Mouse (Mus musculus) stomach, embryonic 14.5 days (tissue): ENCODE data around the gene Fstl3. TPM values are rescaled to one million over a fixed set of nuclear protein-coding genes. Genes with fewer than 3 reads are reported as not detected.

Source experiments
- ATAC-seq: fragments of 200-750 bp; cut with Nextera tagmentation; 2 replicates; pipeline ENCODE4 v1.8.0; 2017; ENCODE audit warnings: low read depth, moderate TSS enrichment; ENCODE audit not compliant: insufficient number of reproducible peaks, insufficient read depth, low FRiP score
- H3K27ac ChIP-seq: fragments of 300-500 bp; sonication (generic); 2 replicates; pipeline ENCODE4 v1.5.1; 2014; ENCODE audit warnings: mild to moderate bottlenecking, low read length, moderate library complexity, mixed read lengths
- H3K27me3 ChIP-seq: fragments of 300-500 bp; sonication (generic); 2 replicates; pipeline ENCODE4 v1.6.1; 2014; ENCODE audit warnings: low read length, control low read depth, mixed read lengths; ENCODE audit not compliant: control insufficient read depth, insufficient read depth
- H3K36me3 ChIP-seq: fragments of 300-500 bp; sonication (generic); 2 replicates; pipeline ENCODE4 v1.6.1; 2014; ENCODE audit warnings: mild to moderate bottlenecking, control low read depth, low read length, moderate library complexity, mixed read lengths; ENCODE audit not compliant: control insufficient read depth, insufficient read depth
- H3K4me1 ChIP-seq: fragments of 300-500 bp; sonication (generic); 2 replicates; pipeline ENCODE4 v1.6.1; 2014; ENCODE audit warnings: low read length, control low read depth, mixed read lengths; ENCODE audit not compliant: control insufficient read depth, insufficient read depth
- H3K4me2 ChIP-seq: fragments of 300-500 bp; sonication (generic); replicated peaks from 2 replicates; pipeline ENCODE4 v1.6.1; 2014; ENCODE audit warnings: low read depth, low read length, control low read depth
- H3K4me3 ChIP-seq: fragments of 300-500 bp; sonication (generic); 2 replicates; pipeline ENCODE4 v1.5.1; 2014; ENCODE audit warnings: low read depth, low read length, control low read depth
- H3K9ac ChIP-seq: fragments of 300-500 bp; sonication (generic); replicated peaks from 2 replicates; pipeline ENCODE4 v1.6.1; 2014; ENCODE audit warnings: low read depth, mild to moderate bottlenecking, control low read depth, low read length, moderate library complexity, mixed read lengths
- H3K9me3 ChIP-seq: fragments of 300-500 bp; sonication (generic); 2 replicates; pipeline ENCODE4 v1.6.1; 2016; ENCODE audit warnings: low read depth, low read length, control low read depth; ENCODE audit not compliant: control insufficient read depth
- WGBS: fragments of 180-500 bp; shearing (Covaris S2); extraction: QIAGEN DNeasy Blood & Tissue Kit; methylation state at CpG from one replicate; pipeline ENCODE4 v1.1.7; 2014; 5-methylcytosine and 5-hydroxymethylcytosine counted together
- polyA plus RNA-seq: library from polyadenylated mRNA; unstranded; fragments of >200 nt; fragmentation: Nextera tagmentation; extraction: Ambion mirVana; gene quantifications from 2 replicates; pipeline ENCODE4 v1.2.1, GENCODE M21; 2014

The Fstl3 gene
- polyA plus RNA-seq, 1 experiment from 2014 or later = 9.0 TPM

GRCm38 (mm10) chr10:79831583-79831982 lies 54.5 kb downstream of the Fstl3 start:
- Histone ChIP-seq H3K27me3 (no peaks in the 10 kb centered on the region), H3K9ac (no peak overlapping the region), H3K9me3 (no peaks in the 10 kb centered on the region), H3K4me1 (no peaks in the 10 kb centered on the region), H3K4me2 (no peak overlapping the region), H3K27ac (no peak overlapping the region), H3K36me3 (no peaks in the 10 kb centered on the region), H3K4me3 (no peak overlapping the region)
- WGBS = 88% methylated on average over 3 of the region's 3 CpGs
- ATAC-seq = no peak

Other genes starting within 250 kb of the Fstl3 start
- gene Plpp2, start 243.5 kb upstream of the Fstl3 start, polyA plus RNA-seq = 58.5 and 61.4 TPM in 2 replicates
- 49.0 and 55.2 TPM in 2 replicates for gene Mier2, start 222.1 kb upstream of the Fstl3 start, polyA plus RNA-seq
- gene Theg, start 189.9 kb upstream of the Fstl3 start, polyA plus RNA-seq = not detected in 2 replicates
- gene C2cd4c, start 163.2 kb upstream of the Fstl3 start, polyA plus RNA-seq = 0.04 and 0.13 TPM in 2 replicates
- gene Shc2, start 139.4 kb upstream of the Fstl3 start, polyA plus RNA-seq = 7.1 and 7.7 TPM in 2 replicates
- 0.20 TPM in 1 of 2 replicates, not detected in the other for gene Odf3l2, start 131.5 kb upstream of the Fstl3 start, polyA plus RNA-seq
- gene Madcam1, start 112.7 kb upstream of the Fstl3 start, polyA plus RNA-seq = 29.7 and 30.0 TPM in 2 replicates
- 64.5 and 64.8 TPM in 2 replicates for gene Tpgs1, start 107.9 kb upstream of the Fstl3 start, polyA plus RNA-seq
- gene Cdc34, start 95.1 kb upstream of the Fstl3 start, polyA plus RNA-seq = 88.7 and 93.6 TPM in 2 replicates
- gene Gzmm, start 88.3 kb upstream of the Fstl3 start, polyA plus RNA-seq = 1.0 and 1.6 TPM in 2 replicates
- 871 and 937 TPM in 2 replicates for gene Bsg, start 72.8 kb upstream of the Fstl3 start, polyA plus RNA-seq
- 0.10 and 0.25 TPM in 2 replicates for gene Hcn2, start 60.6 kb upstream of the Fstl3 start, polyA plus RNA-seq
- gene Polrmt, start 30.7 kb upstream of the Fstl3 start, polyA plus RNA-seq = 26.3 and 31.8 TPM in 2 replicates
- gene Fgf22, start 22.2 kb upstream of the Fstl3 start, polyA plus RNA-seq = 0.29 and 0.39 TPM in 2 replicates
- gene Rnf126, start 10.3 kb upstream of the Fstl3 start, polyA plus RNA-seq = 72.1 and 77.3 TPM in 2 replicates
- gene Prss57, start 13.7 kb downstream of the Fstl3 start, polyA plus RNA-seq = not detected in 2 replicates
- gene Palm, start 16.3 kb downstream of the Fstl3 start, polyA plus RNA-seq = 67.0 and 78.0 TPM in 2 replicates
- gene Misp, start 43.7 kb downstream of the Fstl3 start, polyA plus RNA-seq = 27.6 and 33.1 TPM in 2 replicates
- 237 and 275 TPM in 2 replicates for gene Ptbp1, start 77.2 kb downstream of the Fstl3 start, polyA plus RNA-seq
- 2.9 and 5.6 TPM in 2 replicates for gene Prtn3, start 97.2 kb downstream of the Fstl3 start, polyA plus RNA-seq
- gene Plppr3, start 97.4 kb downstream of the Fstl3 start, polyA plus RNA-seq = 41.3 and 51.7 TPM in 2 replicates
- 0.88 and 3.3 TPM in 2 replicates for gene Elane, start 109.0 kb downstream of the Fstl3 start, polyA plus RNA-seq
- gene Cfd, start 113.6 kb downstream of the Fstl3 start, polyA plus RNA-seq = not detected in 2 replicates
- gene Med16, start 131.7 kb downstream of the Fstl3 start, polyA plus RNA-seq = 43.4 and 46.4 TPM in 2 replicates
- 5.3 TPM in 1 of 2 replicates, not detected in the other for gene Gm26602, start 133.6 kb downstream of the Fstl3 start, polyA plus RNA-seq
- 0.81 and 1.0 TPM in 2 replicates for gene Kiss1r, start 139.7 kb downstream of the Fstl3 start, polyA plus RNA-seq
- gene R3hdm4, start 143.9 kb downstream of the Fstl3 start, polyA plus RNA-seq = 143 and 151 TPM in 2 replicates
- 12.7 and 14.0 TPM in 2 replicates for gene Arid3a, start 149.8 kb downstream of the Fstl3 start, polyA plus RNA-seq
- 97.2 and 107 TPM in 2 replicates for gene Wdr18, start 182.9 kb downstream of the Fstl3 start, polyA plus RNA-seq
- gene Grin3b, start 193.4 kb downstream of the Fstl3 start, polyA plus RNA-seq = 0.32 and 0.36 TPM in 2 replicates
- gene Tmem259, start 207.1 kb downstream of the Fstl3 start, polyA plus RNA-seq = 15.6 and 16.7 TPM in 2 replicates
- 397 and 424 TPM in 2 replicates for gene Cnn2, start 211.3 kb downstream of the Fstl3 start, polyA plus RNA-seq
- gene Abca7, start 219.2 kb downstream of the Fstl3 start, polyA plus RNA-seq = 3.2 and 3.6 TPM in 2 replicates
- 5.1 and 5.7 TPM in 2 replicates for gene Arhgap45, start 239.4 kb downstream of the Fstl3 start, polyA plus RNA-seq